Mouse (Mus musculus) CD4-positive helper T cell, adult 2 months (primary cell): ENCODE data around the gene R3hdm4.

ENCODE experiments used
- DNase-seq: peaks from one replicate; pipeline ENCODE4 v3.0.0-alpha.2; 2012; ENCODE audit warnings: low read depth, missing footprints, low spot score

Gene R3hdm4

GRCm38 (mm10) chr10:79924998-79925784 is 4.2 kb upstream of the R3hdm4 start:
- DNase-seq: peak; percentile 92

- DNase-seq: no peak
These were observed 564 bp upstream of the R3hdm4 start for GRCm38 (mm10) chr10:79921572-79921971.

GRCm38 (mm10) chr10:79920056-79920890 is 735 bp downstream of the R3hdm4 start:
- DNase-seq: no peak

DNA sequence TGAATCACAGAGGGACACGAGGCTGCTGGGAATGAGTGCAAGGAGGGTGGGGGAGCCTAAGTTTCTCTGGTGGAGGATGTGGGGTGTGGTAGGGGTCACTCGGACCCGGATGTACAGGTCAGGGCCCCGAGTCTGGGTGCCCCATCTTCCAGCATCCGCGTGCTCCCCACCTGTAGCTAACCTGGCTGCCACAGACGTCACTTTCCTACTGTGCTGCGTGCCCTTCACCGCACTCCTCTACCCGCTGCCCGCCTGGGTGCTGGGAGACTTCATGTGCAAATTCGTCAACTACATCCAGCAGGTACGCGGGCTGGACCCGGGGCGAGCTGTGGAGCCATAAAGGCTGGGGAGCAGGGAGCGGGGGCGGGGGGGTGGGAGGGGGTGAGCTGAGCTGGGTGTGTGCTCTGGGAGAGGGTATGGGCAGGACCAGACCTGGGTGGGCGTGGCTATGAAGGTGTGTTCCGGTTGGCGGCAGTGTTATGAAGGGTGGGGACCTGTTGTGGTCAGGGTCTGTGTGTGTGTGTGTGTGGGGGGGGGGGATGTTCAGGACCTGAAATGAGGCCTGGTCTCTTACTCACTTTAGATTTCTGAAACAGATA is 1.7 kb downstream of the R3hdm4 start:
- DNase-seq: peak; percentile 51

DNA sequence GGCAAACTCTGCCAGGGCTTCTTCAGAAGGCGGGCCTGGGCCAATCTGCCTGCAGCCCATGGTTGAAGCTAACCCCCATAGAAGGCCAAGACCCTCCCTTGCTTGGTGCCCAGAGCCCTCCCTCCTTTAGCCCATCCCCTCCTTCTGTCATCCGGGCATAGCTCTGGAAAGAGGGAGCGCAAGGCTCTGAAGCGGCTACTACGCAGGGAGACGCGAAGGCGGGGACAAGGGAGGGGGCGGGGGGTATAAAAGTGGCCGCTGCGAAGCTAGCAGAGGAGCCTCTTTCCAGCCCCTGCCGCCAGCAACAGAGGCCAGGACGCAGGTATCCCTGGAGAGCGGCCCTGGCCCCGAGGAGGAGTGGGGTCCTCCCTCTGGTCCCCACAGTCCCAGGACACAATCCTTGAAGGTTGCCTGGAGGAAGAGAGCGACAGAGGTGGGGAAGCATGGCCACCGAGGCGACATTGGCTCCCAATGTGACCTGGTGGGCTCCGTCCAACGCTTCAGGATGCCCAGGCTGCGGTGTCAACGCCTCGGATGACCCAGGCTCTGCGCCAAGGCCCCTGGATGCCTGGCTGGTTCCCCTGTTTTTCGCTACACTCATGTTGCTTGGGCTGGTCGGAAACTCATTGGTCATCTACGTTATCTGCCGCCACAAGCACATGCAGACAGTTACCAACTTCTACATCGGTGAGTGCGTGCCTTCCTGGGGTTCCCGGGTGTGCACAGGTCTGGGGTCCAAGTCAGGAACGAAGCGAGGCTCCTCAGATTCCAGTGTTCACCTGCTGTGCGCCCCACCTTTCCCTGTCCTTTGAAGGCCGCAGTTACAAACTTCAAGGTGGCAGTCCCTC is 2.6 kb downstream of the R3hdm4 start:
- no peak for DNase-seq

- DNase-seq: no peak
These were observed 3.4 kb downstream of the R3hdm4 start for GRCm38 (mm10) chr10:79917532-79918100.

- DNase-seq: peak; percentile 83
These were observed 4.0 kb downstream of the R3hdm4 start, which contains the start of gene Kiss1r for GRCm38 (mm10) chr10:79916808-79917531. Kiss1r (plus strand) TSS chr10:79916971.

DNA sequence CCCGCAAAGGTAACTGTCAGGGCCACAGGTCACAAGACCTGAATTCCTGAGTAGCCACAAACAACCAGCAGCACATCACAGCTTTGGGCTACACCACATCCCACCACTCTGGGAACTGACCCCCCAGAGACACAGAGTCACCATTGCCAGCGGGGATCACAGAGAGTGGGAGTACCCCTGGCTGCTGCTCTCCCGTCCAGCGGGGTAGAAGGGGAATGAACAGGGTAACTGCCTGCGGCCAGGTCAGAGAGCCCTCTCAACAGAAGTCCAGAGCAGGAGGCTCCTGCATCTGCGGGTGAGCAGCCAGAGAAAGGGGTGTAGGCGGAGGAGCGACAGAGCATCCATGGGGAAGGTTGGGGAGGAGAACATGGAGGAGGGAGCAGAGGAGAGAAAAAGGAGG is 4.9 kb downstream of the R3hdm4 start:
- DNase-seq: no peak

DNA sequence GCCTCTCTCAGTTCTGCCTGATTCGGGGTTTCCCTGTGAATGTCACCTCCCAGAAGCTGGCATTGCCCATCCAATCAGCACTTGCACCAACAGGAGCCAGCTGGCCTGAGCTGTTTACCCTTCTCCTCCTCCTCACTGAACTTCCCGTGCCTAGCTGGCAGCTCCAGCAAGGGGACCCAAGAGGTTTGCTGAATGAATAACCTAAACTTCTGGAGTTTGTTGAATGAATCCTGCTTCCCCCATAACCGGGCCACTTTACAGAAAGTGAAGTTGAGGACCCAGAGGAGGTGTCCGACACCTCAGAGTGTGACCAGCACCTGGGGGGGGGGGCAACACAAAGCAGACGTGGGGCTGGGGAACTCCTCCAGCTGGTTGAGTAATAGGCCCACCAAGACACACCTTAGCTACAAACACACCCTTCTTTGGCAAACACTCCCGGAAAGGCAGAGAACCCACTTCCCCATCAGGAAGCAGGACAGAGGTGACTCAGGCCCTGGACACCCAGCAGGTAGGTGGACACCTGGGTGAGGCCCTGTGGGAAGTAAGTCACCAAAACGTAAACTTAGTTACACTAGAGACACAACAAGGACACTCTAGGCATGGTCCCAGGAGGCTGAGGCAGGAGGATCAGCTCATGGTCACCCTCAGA is 5.9 kb downstream of the R3hdm4 start:
- no peak for DNase-seq

DNA sequence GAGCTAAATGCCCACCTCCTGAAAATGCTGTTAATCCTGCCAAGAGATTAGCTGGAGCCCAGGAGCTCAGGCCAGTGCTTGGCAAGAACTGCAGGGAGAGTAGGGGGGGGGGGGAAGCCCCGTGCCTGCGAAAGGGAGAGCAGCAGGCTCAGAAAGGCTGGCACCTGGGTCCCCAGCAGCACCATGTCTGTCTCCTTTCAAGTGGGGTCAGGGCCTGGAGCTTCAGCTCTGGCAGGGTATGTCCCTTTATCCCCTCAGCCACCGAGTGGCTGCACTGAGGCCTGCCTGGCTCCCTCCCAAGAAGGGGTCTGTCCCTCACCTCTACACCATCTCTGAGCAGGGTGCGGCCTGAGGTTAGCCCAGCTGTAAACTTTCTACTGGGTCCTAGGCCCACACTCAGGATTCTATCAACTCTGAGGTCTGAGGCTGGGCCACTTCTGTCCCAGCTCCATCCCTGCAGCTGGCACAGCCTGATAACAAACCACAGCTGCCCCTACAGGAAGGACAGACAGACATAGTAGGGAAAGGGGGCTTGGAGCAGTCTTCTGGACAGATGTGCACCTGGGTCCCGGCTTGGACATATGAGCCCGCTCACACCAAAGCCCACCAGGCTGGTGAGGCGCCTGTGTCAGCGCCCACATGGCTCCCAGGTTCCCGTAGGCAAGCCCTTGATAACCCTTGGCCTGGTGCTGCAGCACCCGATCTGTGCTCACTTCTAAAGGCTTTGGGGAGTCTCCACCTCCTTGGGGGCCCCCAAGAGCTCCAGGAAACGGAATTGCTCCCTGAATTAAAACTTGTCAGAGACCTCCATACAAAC is 6.7 kb downstream of the R3hdm4 start:
- DNase-seq: no peak

GRCm38 (mm10) chr10:79912412-79912811 is 8.6 kb downstream of the R3hdm4 start:
- DNase-seq: no peak

DNA sequence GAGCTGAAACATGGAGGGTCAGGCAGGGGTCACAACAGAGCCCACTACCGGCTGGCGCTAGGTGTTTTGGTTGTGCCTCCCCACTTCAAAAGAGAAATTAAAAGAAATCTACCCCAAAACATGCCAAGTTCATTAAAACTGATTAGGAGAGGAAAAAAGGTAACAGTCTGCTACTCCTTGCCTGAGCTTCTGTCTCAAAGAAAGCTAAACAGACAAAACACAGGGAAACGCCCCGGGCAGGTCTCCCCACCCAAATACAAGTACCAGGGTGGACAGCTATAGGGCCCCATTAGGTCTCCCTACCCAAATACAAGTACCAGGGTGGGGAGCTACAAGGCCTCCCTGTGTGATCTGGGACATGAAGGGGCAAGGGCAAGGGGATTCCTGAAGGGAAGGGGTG is 10.5 kb downstream of the R3hdm4 start, which contains the start of gene Gm26602:
TSS of gene Gm26602 (plus strand) at position 301 of the 400 bp plus-strand sequence.
- no peak for DNase-seq

DNA sequence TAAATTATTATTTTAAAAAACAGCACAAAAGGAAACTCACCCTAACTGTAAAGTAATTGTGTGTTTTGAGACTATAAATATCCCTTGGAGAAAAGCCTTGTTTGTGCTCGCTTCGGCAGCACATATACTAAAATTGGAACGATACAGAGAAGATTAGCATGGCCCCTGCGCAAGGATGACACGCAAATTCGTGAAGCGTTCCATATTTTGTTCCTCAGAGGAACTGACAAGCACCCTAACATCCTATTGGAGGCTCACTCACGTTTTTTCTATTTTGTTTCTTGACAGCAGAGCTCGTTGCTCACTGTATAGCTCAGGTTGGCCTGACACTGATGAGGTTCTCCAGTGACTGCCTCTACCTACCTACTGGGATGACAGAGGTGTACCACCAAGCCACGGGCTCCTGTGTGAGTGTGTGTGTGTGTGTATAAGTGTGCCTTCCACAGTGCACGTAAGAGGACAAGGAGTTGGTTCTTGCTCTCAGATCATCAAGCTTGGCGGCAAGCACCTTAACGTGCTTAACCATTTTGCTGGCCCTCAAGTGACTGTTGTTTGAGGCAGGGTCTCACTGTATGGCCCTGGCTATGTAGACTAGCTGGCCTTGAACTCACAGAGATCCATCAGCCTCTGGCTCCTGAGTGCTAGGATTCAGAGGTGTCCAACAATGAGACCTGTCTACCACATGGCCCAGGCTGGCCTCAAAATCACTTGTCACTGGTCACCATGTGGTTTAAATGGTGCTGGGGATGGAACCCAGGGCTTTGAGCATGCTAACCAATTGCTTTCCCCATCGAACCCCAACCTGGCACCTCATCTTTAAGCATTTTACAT is 11.7 kb downstream of the R3hdm4 start:
- DNase-seq: no peak

DNA sequence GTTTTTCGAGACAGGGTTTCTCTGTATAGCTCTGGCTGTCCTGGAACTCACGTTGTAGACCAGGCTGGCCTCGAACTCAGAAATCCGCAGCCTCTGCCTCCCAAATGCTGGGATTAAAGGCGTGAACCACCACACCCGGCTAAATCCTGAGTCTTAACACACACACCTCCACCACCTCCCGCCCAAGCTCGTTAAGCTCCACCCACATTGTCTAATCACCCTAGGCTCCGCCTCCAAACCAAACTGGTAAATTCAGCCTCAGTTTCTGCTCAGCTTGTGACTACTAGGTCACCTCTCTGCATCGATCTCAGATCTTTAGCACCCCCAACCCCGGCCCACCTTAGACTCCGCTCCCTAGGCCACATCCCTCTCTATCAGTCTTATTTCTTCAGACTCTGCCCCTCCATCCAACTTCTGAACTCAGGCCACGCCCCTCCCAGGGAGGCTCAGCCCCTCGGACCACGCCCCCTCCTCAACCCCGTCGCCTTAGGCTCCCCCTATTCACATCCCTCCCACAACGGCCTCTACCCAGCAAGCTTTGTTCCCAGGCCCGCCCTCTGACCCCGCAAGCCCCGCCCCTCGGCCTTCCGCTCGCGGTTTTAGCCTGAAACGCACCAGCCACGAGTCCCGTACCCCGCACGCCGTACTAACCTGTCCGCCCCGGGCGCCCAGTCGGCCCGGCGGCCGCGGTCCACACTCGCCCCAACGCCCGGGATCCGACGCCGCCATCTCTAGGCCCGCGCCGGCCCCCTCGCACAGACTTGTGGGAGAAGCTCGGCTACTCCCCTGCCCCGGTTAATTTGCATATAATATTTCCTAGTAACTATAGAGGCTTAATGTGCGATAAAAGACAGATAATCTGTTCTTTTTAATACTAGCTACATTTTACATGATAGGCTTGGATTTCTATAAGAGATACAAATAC is 12.6 kb downstream of the R3hdm4 start, which contains the start of gene Med16:
TSS of gene Med16 (minus strand) at position 757 of the 925 bp plus-strand sequence.
- DNase-seq: peak; percentile 98

DNA sequence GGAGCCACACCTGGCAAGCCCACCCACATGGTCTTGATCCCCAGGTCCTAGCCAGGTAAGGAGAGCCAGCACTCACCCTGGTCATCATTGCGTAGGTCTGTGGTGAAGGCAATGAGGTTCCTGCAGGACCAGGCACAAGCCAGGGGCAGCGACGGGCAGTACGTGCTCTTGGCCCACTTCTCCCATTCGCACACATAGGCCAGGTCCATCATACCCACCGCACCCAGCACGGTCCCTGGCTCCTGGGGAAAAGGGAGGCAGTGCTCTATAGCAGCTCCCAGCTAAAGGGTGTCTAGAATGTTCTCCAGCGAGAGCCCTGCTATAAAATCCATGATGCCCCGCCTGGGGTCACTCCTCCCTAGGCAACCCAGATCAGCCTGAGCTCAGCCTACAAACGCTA is 13.6 kb downstream of the R3hdm4 start:
- DNase-seq: no peak

DNA sequence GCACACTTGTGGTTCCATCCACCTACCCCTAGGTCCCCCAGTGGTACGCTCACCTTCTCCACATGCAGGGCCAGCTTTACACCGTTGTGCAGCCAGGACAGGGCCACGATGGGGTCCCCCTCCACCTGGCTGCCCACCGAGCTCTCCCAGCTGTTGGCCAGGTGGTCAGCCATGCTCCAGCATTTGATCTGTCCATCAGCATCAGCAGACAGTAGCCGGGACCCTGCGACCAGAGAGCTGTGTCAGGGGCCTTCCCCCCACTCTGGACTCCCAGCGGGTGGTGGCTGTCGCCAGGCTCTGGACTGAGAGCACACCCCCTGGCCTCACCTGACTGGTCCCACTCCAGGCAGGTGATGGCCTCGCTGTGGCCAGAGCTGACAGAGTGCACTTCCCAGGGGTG is 14.3 kb downstream of the R3hdm4 start:
- no peak for DNase-seq

- DNase-seq: no peak
These were observed 20.0 kb downstream of the R3hdm4 start for GRCm38 (mm10) chr10:79900951-79901410.
